Mouse (Mus musculus): Measurements from ENCODE around the gene Sdk1. TPM values are rescaled to one million over a fixed set of nuclear protein-coding genes. Genes with fewer than 3 reads are reported as not detected.

The Sdk1 gene
- polyA plus RNA-seq, 1 experiment from 2014 or later, result 1.7 TPM

GRCm38 (mm10) chr5:142256231-142256630, 1014.9 kb downstream of the Sdk1 start:
- Histone ChIP-seq H3K4me3 (ENCODE audit: low read length) (no peak overlapping the region), H3K36me3 (ENCODE audit: control insufficient read depth, insufficient read depth, low read length) (no peaks in the 10 kb centered on the region), H3K4me1 (ENCODE audit: control insufficient read depth, insufficient read depth, low read length) (no peaks in the 10 kb centered on the region), H3K27me3 (replicated peaks; ENCODE audit: control insufficient read depth, insufficient read depth, low read length) (no peaks in the 10 kb centered on the region), H3K9ac (ENCODE audit: low read depth, low read length) (no peak overlapping the region), H3K27ac (ENCODE audit: low read length) (no peak overlapping the region), H3K9me3 (ENCODE audit: control insufficient read depth, low read length) (no peaks in the 10 kb centered on the region), H3K4me2 (ENCODE audit: low read depth, low read length) (no peak overlapping the region)
- ATAC-seq, result no peak
- 76% methylated on average over 6 of the region's 6 CpGs for WGBS

GRCm38 (mm10) chr5:142258716-142259115, 1017.4 kb downstream of the Sdk1 start:
- Histone ChIP-seq H3K4me2 (ENCODE audit: low read depth, low read length) (no peak overlapping the region), H3K27me3 (replicated peaks; ENCODE audit: control insufficient read depth, insufficient read depth, low read length) (no peaks in the 10 kb centered on the region), H3K36me3 (ENCODE audit: control insufficient read depth, insufficient read depth, low read length) (no peaks in the 10 kb centered on the region), H3K27ac (ENCODE audit: low read length) (no peak overlapping the region), H3K9ac (ENCODE audit: low read depth, low read length) (no peak overlapping the region), H3K9me3 (ENCODE audit: control insufficient read depth, low read length) (no peaks in the 10 kb centered on the region), H3K4me3 (ENCODE audit: low read length) (no peak overlapping the region), H3K4me1 (ENCODE audit: control insufficient read depth, insufficient read depth, low read length) (no peaks in the 10 kb centered on the region)
- WGBS, result 83% methylated on average over 7 of the region's 7 CpGs
- no peak for ATAC-seq

- no peaks in the 10 kb centered on the region for H3K27me3 ChIP-seq (replicated peaks; ENCODE audit: control insufficient read depth, insufficient read depth, low read length)
- no peaks in the 10 kb centered on the region for H3K36me3 ChIP-seq (ENCODE audit: control insufficient read depth, insufficient read depth, low read length)
- H3K4me3 ChIP-seq (ENCODE audit: low read length), result no peak overlapping the region
- WGBS, result 53% methylated on average over 6 of the region's 6 CpGs
- no peak overlapping the region for H3K27ac ChIP-seq (ENCODE audit: low read length)
- no peaks in the 10 kb centered on the region for H3K9me3 ChIP-seq (ENCODE audit: control insufficient read depth, low read length)
- no peak overlapping the region for H3K9ac ChIP-seq (ENCODE audit: low read depth, low read length)
- H3K4me1 ChIP-seq (ENCODE audit: control insufficient read depth, insufficient read depth, low read length), result no peaks in the 10 kb centered on the region
- H3K4me2 ChIP-seq (ENCODE audit: low read depth, low read length), result no peak overlapping the region
- ATAC-seq, result no peak
These were observed 1020.8 kb downstream of the Sdk1 start for GRCm38 (mm10) chr5:142262060-142262459.

Other genes starting within 250 kb of the Sdk1 start
- gene Card11, start 240.9 kb upstream of the Sdk1 start, polyA plus RNA-seq (2015; fragmentation: Nextera tagmentation; extraction: Ambion mirVana), result 0.53 and 0.84 TPM in 2 replicates